8 mouse cellular contexts compared by ENCODE assay signal in the genomic region with DNA sequence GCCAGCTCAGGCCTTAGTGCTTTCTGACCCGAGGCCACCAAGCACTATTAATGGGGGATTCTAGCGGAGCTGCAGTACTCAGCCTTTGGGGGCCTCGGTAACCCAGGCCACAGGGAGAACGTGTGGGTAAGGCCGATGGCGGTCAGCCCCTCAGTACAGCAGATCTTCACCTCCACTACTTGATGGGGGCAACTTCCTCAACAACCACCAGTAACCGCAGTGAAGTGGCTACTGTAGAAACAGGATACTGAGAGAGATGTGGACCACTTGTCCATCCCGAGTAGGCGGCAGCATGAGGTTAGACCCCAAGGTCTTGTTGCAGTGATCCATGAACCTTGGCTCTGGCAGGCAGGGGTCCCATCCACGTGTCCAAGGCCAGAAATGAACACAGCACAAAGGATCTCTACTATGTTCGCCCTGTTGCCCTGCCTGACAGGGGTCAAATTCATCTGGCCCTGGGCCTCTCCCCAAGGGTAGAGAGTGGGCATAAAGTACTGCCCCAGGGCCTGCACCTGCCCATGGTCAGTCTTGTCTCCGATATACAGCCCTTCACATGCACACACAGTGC.
DNase-seq lines count a peak whose midpoint lies in the region; ATAC-seq lines count a peak whose summit lies in the region.

No protein-coding gene starts in this region.

- no peaks in the 10 kb centered on the region for H3K9me3 ChIP-seq in lung, embryonic 15.5 days
- no peaks in the 10 kb centered on the region for H3K9me3 ChIP-seq in forebrain, embryonic 11.5 days (ENCODE audit: control insufficient read depth, low read length)
- H3K9me3 ChIP-seq in limb, embryonic 11.5 days (ENCODE audit: control insufficient read depth, low read length), result no peaks in the 10 kb centered on the region
- no peaks in the 10 kb centered on the region for H3K9me3 ChIP-seq in neural tube, embryonic 14.5 days (ENCODE audit: control insufficient read depth, low read length)

- H3K27me3 ChIP-seq in lung, embryonic 15.5 days, result no peaks in the 10 kb centered on the region
- peaks cover 2% of the 10 kb centered on the region; the same call in 1 of the 2 replicates for H3K27me3 ChIP-seq in forebrain, embryonic 11.5 days (ENCODE audit: control insufficient read depth, insufficient read depth, low read length)
- no peaks in the 10 kb centered on the region for H3K27me3 ChIP-seq in limb, embryonic 11.5 days (ENCODE audit: control insufficient read depth, insufficient read depth, low read length)
- H3K27me3 ChIP-seq in neural tube, embryonic 14.5 days (ENCODE audit: control insufficient read depth, insufficient read depth, low read length), result no peaks in the 10 kb centered on the region

- peaks cover 10% of the 10 kb centered on the region for H3K36me3 ChIP-seq in lung, embryonic 15.5 days
- no peaks in the 10 kb centered on the region for H3K36me3 ChIP-seq in forebrain, embryonic 11.5 days (ENCODE audit: control insufficient read depth, insufficient read depth, low read length)
- H3K36me3 ChIP-seq in limb, embryonic 11.5 days (ENCODE audit: control insufficient read depth, insufficient read depth, low read length), result peaks cover under 1% of the 10 kb centered on the region; the same call in 1 of the 2 replicates
- H3K36me3 ChIP-seq in neural tube, embryonic 14.5 days (ENCODE audit: control insufficient read depth, insufficient read depth, low read length), result peaks cover 15% of the 10 kb centered on the region; the same call in 1 of the 2 replicates

- H3K4me3 ChIP-seq in lung, embryonic 15.5 days, result peak overlapping the region; percentile 47
- peak overlapping the region; percentile 33 for H3K4me3 ChIP-seq in forebrain, embryonic 11.5 days (ENCODE audit: low read depth, low read length)
- H3K4me3 ChIP-seq in limb, embryonic 11.5 days (ENCODE audit: low read depth, low read length), result peak overlapping the region; percentile 41
- peak overlapping the region; percentile 36; the same call in 1 of the 2 replicates for H3K4me3 ChIP-seq in neural tube, embryonic 14.5 days (ENCODE audit: low read depth, low read length)

- H3K27ac ChIP-seq in lung, embryonic 15.5 days, result peak overlapping the region; percentile 90
- no peak overlapping the region for H3K27ac ChIP-seq in forebrain, embryonic 11.5 days (ENCODE audit: low read depth, low read length)
- H3K27ac ChIP-seq in limb, embryonic 11.5 days (replicated peaks; ENCODE audit: low read depth, low read length), result peak overlapping the region; percentile 65
- H3K27ac ChIP-seq in neural tube, embryonic 14.5 days (ENCODE audit: low read depth, low read length), result peak overlapping the region; percentile 44; the same call in 1 of the 2 replicates

- 41% methylated on average over 12 of the region's 12 CpGs for WGBS in lung, embryonic 15.5 days
- 51% methylated on average over 12 of the region's 12 CpGs for WGBS in forebrain, embryonic 11.5 days
- 51% methylated on average over 12 of the region's 12 CpGs for WGBS in limb, embryonic 11.5 days
- WGBS in neural tube, embryonic 14.5 days, result 45% methylated on average over 12 of the region's 12 CpGs

- H3K4me1 ChIP-seq in lung, embryonic 15.5 days, result peaks cover 57% of the 10 kb centered on the region
- H3K4me1 ChIP-seq in forebrain, embryonic 11.5 days (replicated peaks; ENCODE audit: control insufficient read depth, insufficient read depth, low read length), result peaks cover 10% of the 10 kb centered on the region
- H3K4me1 ChIP-seq in limb, embryonic 11.5 days (ENCODE audit: control insufficient read depth, insufficient read depth, low read length), result peaks cover 18% of the 10 kb centered on the region
- H3K4me1 ChIP-seq in neural tube, embryonic 14.5 days (ENCODE audit: control insufficient read depth, insufficient read depth, low read length), result peaks cover 10% of the 10 kb centered on the region

- H3K4me2 ChIP-seq in lung, embryonic 15.5 days, result peak overlapping the region; percentile 84
- H3K4me2 ChIP-seq in forebrain, embryonic 11.5 days (ENCODE audit: low read depth, low read length, severe bottlenecking), result peak overlapping the region; percentile 86
- peak overlapping the region; percentile 90 for H3K4me2 ChIP-seq in limb, embryonic 11.5 days (ENCODE audit: low read depth, severe bottlenecking)
- H3K4me2 ChIP-seq in neural tube, embryonic 14.5 days (ENCODE audit: low read depth, low read length), result peak overlapping the region; percentile 80

- ATAC-seq in lung, embryonic 15.5 days (ENCODE audit: borderline replicate concordance, extremely low read depth, low FRiP score, low TSS enrichment), result no peak
- no peak for ATAC-seq in forebrain, embryonic 11.5 days (replicated peaks; ENCODE audit: low FRiP score)
- ATAC-seq in limb, embryonic 11.5 days (ENCODE audit: insufficient number of reproducible peaks, low FRiP score, low TSS enrichment, low read depth), result no peak
- no peak for ATAC-seq in neural tube, embryonic 14.5 days (ENCODE audit: low read depth)
- no peak for ATAC-seq in CD4-positive, CD25-positive, alpha-beta regulatory T cell, adult 4 months

- H3K9ac ChIP-seq in lung, embryonic 15.5 days, result peak overlapping the region; percentile 66
- H3K9ac ChIP-seq in forebrain, embryonic 11.5 days (ENCODE audit: low read length), result peak overlapping the region; percentile 66
- peak overlapping the region; percentile 77 for H3K9ac ChIP-seq in limb, embryonic 11.5 days (ENCODE audit: low read length)
- H3K9ac ChIP-seq in neural tube, embryonic 14.5 days (replicated peaks; ENCODE audit: low read depth, low read length), result peak overlapping the region; percentile 63; the same call in 1 of the 2 replicates

- DNase-seq in lung, postnatal 36 days, result no peak
- peak; percentile 49 for DNase-seq in forebrain, embryonic 11.5 days (ENCODE audit: low spot score)
- DNase-seq in limb, embryonic 11.5 days (ENCODE audit: low spot score), result no peak
- no peak for DNase-seq in gastrocnemius, postnatal 10 days
- DNase-seq in cerebellum, adult 18-20 months, result no peak
